Mouse (Mus musculus) embryonic facial prominence, embryonic 10.5 days (tissue): ENCODE measurements around the gene Helz2. TPM values are rescaled to one million over a fixed set of nuclear protein-coding genes. Genes with fewer than 3 reads are reported as not detected.
"Not testable (repeated sequence)": the region's sequence is repeated elsewhere in the genome, so short reads cannot be mapped to it uniquely, and the experiment has no call there.

Experiments
- DNase-seq: peaks from one replicate; pipeline ENCODE4 v3.0.0-alpha.2; 2017; ENCODE audit warnings: low spot score
- H3K27ac ChIP-seq: fragments of 300-500 bp; sonication (generic); replicated peaks from 2 replicates; pipeline ENCODE4 v1.5.1; 2016; ENCODE audit warnings: mild to moderate bottlenecking
- H3K27me3 ChIP-seq: fragments of 300-500 bp; sonication (generic); replicated peaks from 2 replicates; pipeline ENCODE4 v1.6.1; 2016; ENCODE audit warnings: low read depth, mild to moderate bottlenecking; ENCODE audit not compliant: poor library complexity, severe bottlenecking
- H3K36me3 ChIP-seq: fragments of 300-500 bp; sonication (generic); replicated peaks from 2 replicates; pipeline ENCODE4 v1.6.1; 2016; ENCODE audit warnings: mild to moderate bottlenecking, moderate library complexity
- H3K4me1 ChIP-seq: fragments of 300-500 bp; sonication (generic); 2 replicates; pipeline ENCODE4 v1.6.1; 2016
- H3K4me3 ChIP-seq: fragments of 300-500 bp; sonication (generic); 2 replicates; pipeline ENCODE4 v1.5.1; 2016; ENCODE audit warnings: mild to moderate bottlenecking, moderate library complexity
- H3K9me3 ChIP-seq: fragments of 300-500 bp; sonication (generic); 2 replicates; pipeline ENCODE4 v1.6.1; 2016; ENCODE audit warnings: mild to moderate bottlenecking
- WGBS: fragments of 180-500 bp; shearing (Covaris S2); methylation state at CpG from one replicate; pipeline ENCODE4 v1.1.7; 2016; 5-methylcytosine and 5-hydroxymethylcytosine counted together
- polyA plus RNA-seq: library from polyadenylated mRNA; unstranded; fragments of >200 nt; fragmentation: Nextera tagmentation; extraction: Ambion mirVana; gene quantifications from 2 replicates; pipeline ENCODE4 v1.2.1, GENCODE M21; 2016

Helz2 gene
- polyA plus RNA-seq: 1.1 and 1.4 TPM in 2 replicates

DNA sequence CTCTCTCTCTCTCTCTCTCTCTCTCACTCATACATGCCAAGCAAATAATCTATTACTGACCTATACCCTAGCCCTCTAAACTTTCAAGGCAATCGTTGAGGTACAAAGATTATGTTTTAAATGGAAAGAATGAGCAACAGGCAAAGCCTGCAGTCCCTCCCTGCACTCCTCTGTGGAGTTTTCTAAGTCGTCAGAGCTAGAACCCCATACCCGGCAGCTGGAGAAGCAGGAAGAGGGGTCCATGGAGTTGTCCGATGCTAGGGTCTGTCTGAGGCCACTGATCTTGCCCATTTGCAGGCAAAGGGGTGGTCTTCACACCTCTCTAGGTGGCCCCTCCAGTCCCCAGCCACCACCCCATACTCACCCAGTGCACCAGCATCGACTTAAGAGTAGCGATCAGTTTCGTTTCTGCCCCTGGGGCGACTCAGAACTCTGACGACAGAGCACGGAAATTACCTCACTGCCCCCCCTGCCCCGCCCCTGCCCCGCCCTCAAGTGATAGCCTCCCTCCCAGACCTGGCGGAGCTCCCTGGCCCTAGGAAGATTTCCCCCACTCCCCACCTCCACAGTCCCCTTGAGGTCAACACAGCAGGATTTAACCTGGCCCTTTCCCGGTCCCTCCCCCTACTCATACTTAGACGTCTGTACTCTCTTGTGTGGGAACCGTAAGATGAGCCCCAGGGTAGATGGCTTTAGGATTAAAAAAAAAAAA is at the start of gene Helz2:
Gene Helz2, minus strand, starts transcription at position 426 of the 712 bp plus-strand sequence.
- Histone ChIP-seq H3K4me1 (peaks cover 31% of the 10 kb centered on the region), H3K9me3 (no peaks in the 10 kb centered on the region), H3K27ac (peak within 1 kb of the TSS; percentile 71), H3K36me3 (no peaks in the 10 kb centered on the region), H3K4me3 (peak within 1 kb of the TSS; percentile 58), H3K27me3 (no peaks in the 10 kb centered on the region)
- 11% methylated on average over 16 of the region's 16 CpGs for WGBS
- DNase-seq: peak; percentile 57

DNA sequence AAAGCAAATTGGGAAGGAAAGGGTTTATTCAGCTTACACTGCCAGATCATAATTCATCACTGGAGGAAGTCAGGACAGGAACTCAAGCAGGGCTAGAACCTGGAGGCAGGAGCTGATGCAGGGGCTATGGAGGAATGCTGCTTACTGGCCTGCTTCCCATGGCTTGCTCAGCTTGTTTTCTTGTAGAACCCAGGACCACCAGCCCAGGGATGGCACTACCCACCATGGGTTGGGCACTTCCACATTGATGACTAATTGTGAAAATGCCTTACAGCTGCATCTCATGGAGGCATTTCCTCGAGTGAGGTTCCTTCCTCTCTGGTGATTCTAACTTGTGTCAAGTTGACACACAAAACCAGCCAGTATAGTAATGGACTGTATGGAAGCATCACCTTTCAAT is 49.1 kb upstream of the Helz2 start:
- DNase-seq: no peak
- Histone ChIP-seq H3K4me3 (no peak overlapping the region), H3K9me3 (no peaks in the 10 kb centered on the region), H3K27me3 (no peaks in the 10 kb centered on the region), H3K36me3 (peaks cover 15% of the 10 kb centered on the region), H3K27ac (no peak overlapping the region), H3K4me1 (peaks cover 16% of the 10 kb centered on the region)
- 78% methylated on average over 1 of the region's 1 CpGs for WGBS

DNA sequence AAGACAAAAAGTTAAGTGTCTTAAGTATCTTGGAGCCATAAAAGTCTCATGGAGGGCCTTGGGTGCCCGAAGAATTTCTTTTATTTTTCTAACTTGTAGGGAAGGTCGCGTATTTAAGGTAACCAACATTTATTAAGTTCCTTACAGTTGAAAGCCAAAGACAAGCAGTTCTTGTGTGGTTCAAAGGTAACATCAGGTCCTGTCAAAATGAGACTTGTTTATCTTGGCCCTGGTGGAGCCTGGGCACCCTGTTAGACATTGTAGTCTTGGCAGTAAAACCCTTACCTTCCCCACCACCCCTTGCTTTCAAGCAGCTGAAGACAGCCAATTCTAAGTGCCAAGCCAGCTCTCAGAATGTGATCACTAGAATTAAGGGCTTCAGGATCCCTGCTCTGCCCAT is 46.9 kb upstream of the Helz2 start:
- Histone ChIP-seq H3K9me3 (no peaks in the 10 kb centered on the region), H3K27ac (peak overlapping the region; percentile 98), H3K36me3 (peaks cover 28% of the 10 kb centered on the region), H3K4me1 (peaks cover 16% of the 10 kb centered on the region), H3K27me3 (no peaks in the 10 kb centered on the region), H3K4me3 (peak overlapping the region; percentile 77)
- 83% methylated on average over 3 of the region's 3 CpGs for WGBS
- DNase-seq: no peak

DNA sequence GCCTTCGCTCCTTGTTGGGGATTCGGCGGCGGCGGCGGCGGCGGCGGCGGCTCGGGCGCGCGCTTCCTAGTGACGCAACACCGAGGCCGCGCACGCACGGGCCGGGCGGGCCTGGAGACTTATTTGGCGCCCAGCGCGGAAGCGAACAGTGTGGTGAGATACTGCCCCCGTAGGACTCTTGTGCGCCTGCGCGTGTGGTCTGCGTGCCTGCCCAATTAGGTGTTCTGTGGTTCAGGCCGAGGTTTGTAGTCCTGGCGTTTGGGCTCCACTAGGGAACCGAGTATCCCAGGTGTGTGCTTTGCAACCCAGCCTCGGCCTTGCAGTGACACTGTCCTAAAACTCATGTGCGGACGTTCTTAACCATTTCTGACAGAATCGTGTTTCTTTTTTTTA is 46.1 kb upstream of the Helz2 start, which contains the start of gene Gmeb2:
Gene Gmeb2, minus strand, starts transcription at position 78 of the 393 bp plus-strand sequence.
- H3K36me3 ChIP-seq: peaks cover 35% of the 10 kb centered on the region
- 5% methylated on average over 38 of the region's 38 CpGs for WGBS
- DNase-seq: peak; percentile 96
- not testable (repeated sequence) for H3K9me3 ChIP-seq, H3K27me3 ChIP-seq
- H3K27ac ChIP-seq: peak within 1 kb of the TSS; percentile 98
- H3K4me3 ChIP-seq: peak within 1 kb of the TSS; percentile 77
- H3K4me1 ChIP-seq: peaks cover 16% of the 10 kb centered on the region

DNA sequence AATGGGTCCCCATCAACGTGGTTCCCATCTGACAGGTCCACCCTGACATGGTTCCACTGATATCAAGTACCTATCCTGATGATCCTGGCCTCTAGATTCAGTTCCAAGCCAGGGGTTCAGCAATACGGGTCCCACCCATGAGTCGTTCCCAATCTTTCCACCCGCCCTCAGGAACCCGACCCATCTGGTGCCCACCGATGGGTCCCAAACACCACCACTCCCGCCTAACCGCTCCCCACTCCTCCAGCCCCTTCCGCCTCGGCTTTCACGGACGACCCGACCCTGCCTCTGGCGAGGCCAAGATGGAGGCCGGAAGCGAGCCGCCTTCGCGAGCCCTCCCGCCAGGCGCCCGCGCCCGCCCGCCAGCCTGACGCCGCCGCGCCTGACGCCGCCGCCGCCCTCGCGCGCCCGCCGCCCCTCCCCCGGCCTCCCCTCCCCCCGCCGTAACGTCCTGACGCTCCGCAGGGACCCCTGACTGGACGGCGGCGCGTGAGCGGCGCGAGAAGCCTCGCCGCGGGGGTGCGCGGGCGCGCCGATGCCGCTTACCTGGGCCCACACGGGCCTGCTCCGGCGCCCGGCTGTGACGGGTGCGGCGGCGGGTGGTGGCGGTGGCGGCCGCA is 45.6 kb upstream of the Helz2 start:
- WGBS: 1% methylated on average over 71 of the region's 71 CpGs
- H3K9me3 ChIP-seq: no peaks in the 10 kb centered on the region
- H3K27ac ChIP-seq: peak overlapping the region; percentile 98
- peak; percentile 93 for DNase-seq
- peak overlapping the region; percentile 77 for H3K4me3 ChIP-seq
- peaks cover 16% of the 10 kb centered on the region for H3K4me1 ChIP-seq
- peaks cover 40% of the 10 kb centered on the region for H3K36me3 ChIP-seq
- H3K27me3 ChIP-seq: no peaks in the 10 kb centered on the region

DNA sequence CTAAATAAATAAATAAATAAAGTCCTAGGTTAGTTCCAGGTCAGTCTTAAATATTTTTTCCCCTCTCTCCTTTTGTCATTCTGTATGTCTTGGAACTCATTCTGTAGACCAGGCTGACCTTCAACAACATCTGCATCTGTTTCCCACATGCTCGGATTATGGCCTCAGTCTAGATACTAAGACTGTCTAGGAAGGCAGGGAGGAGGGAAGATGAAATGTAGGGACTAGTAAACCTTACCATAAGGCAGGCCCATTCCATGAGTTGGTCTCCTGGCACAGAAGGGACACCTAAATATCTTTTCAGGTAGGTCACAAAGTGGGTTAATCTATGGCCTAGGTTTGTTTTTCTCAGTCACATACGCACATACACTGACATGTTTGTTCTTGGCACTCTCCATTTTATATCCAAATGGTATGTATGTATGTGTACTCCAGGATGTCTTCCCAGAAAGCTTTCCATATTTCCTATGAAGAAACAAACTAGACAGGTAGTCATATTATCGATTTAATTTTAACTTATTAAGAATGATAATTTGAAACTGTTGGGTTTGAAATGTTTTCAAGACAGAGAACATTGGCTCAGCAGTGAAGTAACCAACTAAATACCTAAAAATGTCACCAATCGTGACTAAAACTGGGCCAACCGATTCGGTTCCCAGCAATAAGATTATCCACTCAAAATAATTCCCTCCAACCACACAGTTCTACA is 45.0 kb upstream of the Helz2 start:
- 61% methylated on average over 6 of the region's 6 CpGs for WGBS
- H3K4me3 ChIP-seq: peak overlapping the region; percentile 77
- no peaks in the 10 kb centered on the region for H3K9me3 ChIP-seq
- no peaks in the 10 kb centered on the region for H3K27me3 ChIP-seq
- peak overlapping the region; percentile 98 for H3K27ac ChIP-seq
- H3K4me1 ChIP-seq: peaks cover 16% of the 10 kb centered on the region
- DNase-seq: no peak
- peaks cover 46% of the 10 kb centered on the region for H3K36me3 ChIP-seq

DNA sequence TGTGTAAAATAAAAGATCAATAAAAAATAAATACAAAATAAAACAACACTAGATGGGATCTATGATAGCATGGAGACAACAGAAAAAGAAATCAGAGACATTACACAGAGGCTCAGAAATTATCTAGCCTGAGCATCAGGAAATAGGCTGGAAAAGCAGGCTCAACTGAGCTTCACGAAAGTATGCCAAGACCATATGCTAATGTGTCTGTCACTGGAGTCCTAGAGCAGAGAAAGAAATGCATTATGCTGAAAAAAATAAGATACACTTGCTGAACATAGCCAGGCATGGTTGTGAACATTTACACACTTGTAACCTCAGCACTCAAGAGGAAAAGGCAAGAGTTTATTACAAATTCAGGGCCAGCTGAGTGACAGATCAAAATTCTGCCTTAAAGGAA is 38.1 kb upstream of the Helz2 start:
- Histone ChIP-seq H3K36me3 (peaks cover 88% of the 10 kb centered on the region), H3K4me3 (no peak overlapping the region), H3K9me3 (no peaks in the 10 kb centered on the region), H3K27ac (no peak overlapping the region), H3K27me3 (no peaks in the 10 kb centered on the region), H3K4me1 (no peaks in the 10 kb centered on the region)
- DNase-seq: no peak
- WGBS: 93% methylated on average over 1 of the region's 1 CpGs

DNA sequence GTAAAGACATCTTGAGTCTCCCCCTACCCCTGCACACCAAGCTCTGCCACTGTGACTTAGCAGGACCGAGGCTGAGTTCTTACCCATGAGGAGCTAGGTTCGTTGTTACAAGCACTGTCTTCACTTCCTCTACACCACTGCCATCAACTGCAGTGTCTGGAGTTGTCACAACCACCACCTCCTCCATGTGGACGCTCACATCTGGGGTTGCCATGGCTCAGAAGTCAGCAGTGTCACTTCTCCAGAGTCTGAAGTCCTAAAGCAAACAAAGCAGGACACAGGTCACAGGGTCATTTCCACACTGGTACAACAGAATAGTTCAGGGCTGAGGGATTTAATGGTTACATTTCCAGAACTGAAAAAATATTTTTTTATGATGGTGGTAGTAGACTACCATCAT is 36.0 kb upstream of the Helz2 start:
- no peak for DNase-seq
- H3K27ac ChIP-seq: no peak overlapping the region
- H3K4me1 ChIP-seq: no peaks in the 10 kb centered on the region
- no peak overlapping the region for H3K4me3 ChIP-seq
- H3K36me3 ChIP-seq: peaks cover 87% of the 10 kb centered on the region
- no peaks in the 10 kb centered on the region for H3K9me3 ChIP-seq
- 80% methylated on average over 3 of the region's 3 CpGs for WGBS
- H3K27me3 ChIP-seq: no peaks in the 10 kb centered on the region

DNA sequence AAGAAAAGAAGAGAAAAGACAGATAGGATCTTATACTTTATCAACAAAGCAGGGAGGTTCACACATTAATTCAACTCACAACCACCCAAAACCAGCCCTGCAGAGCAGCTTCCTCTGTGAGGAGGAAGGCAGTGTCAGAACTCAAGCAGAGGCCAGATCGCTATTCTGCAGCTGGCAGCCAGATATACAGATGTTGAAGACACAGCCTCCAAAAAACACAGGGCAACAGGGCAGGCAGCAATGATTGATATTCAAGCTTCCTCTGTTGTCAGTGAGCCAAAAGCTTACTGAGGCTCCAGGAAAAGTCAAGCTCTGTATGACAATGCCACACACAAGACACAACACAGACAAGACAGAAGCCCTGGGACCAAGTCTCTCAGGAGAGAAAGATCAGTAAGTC is 34.9 kb upstream of the Helz2 start:
- Histone ChIP-seq H3K27ac (no peak overlapping the region), H3K36me3 (peaks cover 86% of the 10 kb centered on the region), H3K4me1 (no peaks in the 10 kb centered on the region), H3K27me3 (no peaks in the 10 kb centered on the region), H3K9me3 (no peaks in the 10 kb centered on the region), H3K4me3 (no peak overlapping the region)
- no peak for DNase-seq
- 94% methylated on average over 1 of the region's 1 CpGs for WGBS

DNA sequence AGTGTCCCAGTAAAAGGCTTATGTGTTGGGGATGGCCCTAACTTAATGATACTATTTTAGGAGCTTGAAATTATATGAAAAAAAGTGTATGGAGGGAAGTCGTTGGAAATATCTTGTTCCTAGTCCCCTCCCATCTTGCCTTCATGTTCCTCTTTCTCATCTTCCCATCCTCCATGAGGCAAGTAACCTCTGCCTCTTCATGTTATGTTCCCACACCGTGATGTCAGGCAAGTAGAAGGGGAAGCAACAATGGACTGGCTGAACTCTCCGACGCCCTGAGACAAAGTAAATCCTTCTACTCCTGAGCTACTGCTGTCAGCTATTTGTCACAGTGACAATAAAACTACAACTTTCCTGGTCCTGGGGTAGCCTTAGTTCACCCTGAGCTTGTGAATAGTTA is 32.8 kb upstream of the Helz2 start:
- no peak overlapping the region for H3K4me3 ChIP-seq
- WGBS: 86% methylated on average over 4 of the region's 4 CpGs
- H3K27ac ChIP-seq: no peak overlapping the region
- H3K9me3 ChIP-seq: no peaks in the 10 kb centered on the region
- H3K4me1 ChIP-seq: no peaks in the 10 kb centered on the region
- H3K36me3 ChIP-seq: peaks cover 91% of the 10 kb centered on the region
- H3K27me3 ChIP-seq: no peaks in the 10 kb centered on the region
- DNase-seq: no peak

DNA sequence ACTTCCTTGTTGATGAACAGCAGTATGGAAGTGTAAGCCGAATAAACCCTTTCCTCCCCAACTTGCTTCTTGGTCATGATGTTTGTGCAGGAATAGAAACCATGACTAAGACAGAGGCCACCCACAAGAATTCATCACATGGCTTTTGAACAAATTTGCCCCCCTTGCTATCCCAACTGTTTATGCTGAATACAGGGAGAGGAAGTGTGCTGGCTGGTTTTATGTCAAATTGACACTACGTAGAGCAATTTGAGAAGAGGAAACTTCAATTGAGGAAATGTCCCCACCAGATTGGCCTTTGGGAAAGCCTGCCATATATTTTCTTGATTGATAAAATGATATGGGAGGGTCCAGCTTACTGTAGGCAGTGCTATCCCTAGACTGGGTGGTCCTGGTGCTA is 32.0 kb upstream of the Helz2 start:
- Histone ChIP-seq H3K9me3 (no peaks in the 10 kb centered on the region), H3K36me3 (peaks cover 93% of the 10 kb centered on the region), H3K27ac (no peak overlapping the region), H3K27me3 (no peaks in the 10 kb centered on the region), H3K4me1 (no peaks in the 10 kb centered on the region), H3K4me3 (no peak overlapping the region)
- WGBS: 89% methylated on average over 2 of the region's 2 CpGs
- no peak for DNase-seq

DNA sequence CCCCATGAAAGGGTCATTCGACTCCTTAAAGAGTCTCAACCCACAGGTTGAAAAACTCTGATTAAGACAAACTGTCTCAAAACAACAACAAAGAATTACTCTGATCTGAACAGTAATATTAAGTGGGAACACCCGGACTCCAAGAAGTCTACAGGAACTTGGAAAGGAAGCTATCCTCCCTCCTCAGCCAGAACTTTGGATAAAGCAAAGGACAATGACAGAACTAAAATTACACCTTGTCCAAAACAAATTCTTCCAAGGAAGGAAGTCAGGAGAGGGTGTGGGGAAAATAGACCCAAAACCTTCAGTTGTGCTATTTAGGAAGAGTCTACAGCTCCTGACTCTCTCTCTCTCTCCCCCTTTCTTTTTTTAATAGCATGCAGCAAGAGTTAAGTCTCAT is 30.3 kb upstream of the Helz2 start:
- no peak for DNase-seq
- Histone ChIP-seq H3K9me3 (no peaks in the 10 kb centered on the region), H3K27ac (no peak overlapping the region), H3K4me1 (no peaks in the 10 kb centered on the region), H3K36me3 (peaks cover 93% of the 10 kb centered on the region), H3K27me3 (no peaks in the 10 kb centered on the region), H3K4me3 (no peak overlapping the region)
- WGBS: 91% methylated on average over 2 of the region's 2 CpGs

DNA sequence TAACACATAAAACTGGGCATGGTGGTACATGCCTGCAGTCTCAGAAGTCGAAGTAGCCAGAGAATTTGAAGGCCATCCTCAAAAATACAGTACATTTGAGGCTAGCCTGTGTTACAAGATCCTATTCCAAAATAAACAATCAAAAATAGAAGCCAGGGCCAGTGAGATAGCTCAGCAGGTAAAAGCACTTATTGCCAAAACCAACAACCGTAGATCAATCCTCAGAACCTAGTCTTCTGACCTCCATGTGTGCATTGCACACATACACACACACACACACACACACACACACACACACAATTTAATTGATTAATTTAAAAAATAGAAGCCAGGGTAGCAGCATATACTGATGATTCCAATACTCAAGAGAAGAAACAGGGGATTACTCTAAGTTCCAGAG is 25.0 kb upstream of the Helz2 start:
- Histone ChIP-seq H3K36me3 (peaks cover 95% of the 10 kb centered on the region), H3K27me3 (no peaks in the 10 kb centered on the region), H3K27ac (no peak overlapping the region), H3K9me3 (no peaks in the 10 kb centered on the region), H3K4me1 (no peaks in the 10 kb centered on the region), H3K4me3 (no peak overlapping the region)
- no peak for DNase-seq
- 91% methylated on average over 2 of the region's 2 CpGs for WGBS
